Mouse (Mus musculus) G1E (cell line): ENCODE measurements around the gene Casp3.

Experiments used
- CTCF ChIP-seq: IDR thresholded peaks from 2 replicates; pipeline ENCODE4 v1.5.1; 2012; ENCODE audit warnings: low read depth, low read length, inconsistent platforms, mixed read lengths
- GATA1 ChIP-seq: IDR thresholded peaks from 2 replicates; pipeline ENCODE4 v1.6.1; 2012; ENCODE audit warnings: borderline replicate concordance, low read length, inconsistent platforms, mixed read lengths
- GATA2 ChIP-seq: IDR thresholded peaks from 2 replicates; pipeline ENCODE4 v1.6.1; 2012; ENCODE audit warnings: low read depth, low read length, inconsistent platforms, borderline replicate concordance
- POLR2AphosphoS5 ChIP-seq: IDR thresholded peaks from 2 replicates; pipeline ENCODE4 v1.6.1; 2012; ENCODE audit warnings: low read depth, low read length, inconsistent platforms; ENCODE audit not compliant: insufficient replicate concordance
- TAL1 ChIP-seq: conservative IDR thresholded peaks from 2 replicates; pipeline ENCODE4 v1.6.1; 2012; ENCODE audit warnings: low read depth, low read length, inconsistent platforms, mixed read lengths

DNA sequence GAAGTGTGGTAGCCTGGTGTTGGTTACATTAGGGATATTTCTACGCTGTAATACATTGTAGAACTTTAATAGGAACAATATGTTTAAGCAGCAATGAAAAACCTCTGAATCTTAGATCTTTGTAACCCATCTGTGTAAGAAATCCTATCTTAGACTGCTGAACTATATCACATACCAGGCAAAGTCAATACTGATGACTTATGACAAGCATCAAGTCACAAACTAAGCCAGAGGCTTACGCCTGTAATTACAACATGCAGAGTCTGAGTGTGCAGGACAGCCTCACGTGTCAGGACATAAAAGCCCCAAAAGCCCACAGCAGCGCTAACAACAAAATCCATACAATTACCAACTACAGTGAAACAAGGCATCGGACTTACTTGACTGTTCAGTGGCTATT, 13.5 kb upstream of the Casp3 start:
- TF ChIP-seq GATA1 (no peak), CTCF (no peak), TAL1 (no peak), GATA2 (no peak), POLR2AphosphoS5 (no peak)
